Mouse (Mus musculus) urinary bladder, postnatal 10 days (tissue): ENCODE measurements at regions not wholly inside any gene's neighbourhood (a gene's known extent, or its start where the extent isn't known, plus 50 kb on each side); places are given as distances from the start of the nearest gene placed in this dataset.

ENCODE experiments used
- DNase-seq: peaks from one replicate; pipeline ENCODE4 v3.0.0; 2022; ENCODE audit warnings: low spot score

GRCm38 (mm10) chr8:126713181-126713580 is 119.4 kb upstream of the Irf2bp2 start:
- DNase-seq: no peak

- no peak for DNase-seq
Observed at GRCm38 (mm10) chr8:126712749-126713148, 119.0 kb upstream of the Irf2bp2 start.

GRCm38 (mm10) chr8:126708956-126709355 is 115.2 kb upstream of the Irf2bp2 start:
- no peak for DNase-seq

GRCm38 (mm10) chr8:126707300-126707902 is 113.6 kb upstream of the Irf2bp2 start:
- no peak for DNase-seq

GRCm38 (mm10) chr8:126706247-126706646 is 112.5 kb upstream of the Irf2bp2 start:
- no peak for DNase-seq

- no peak for DNase-seq
Observed at GRCm38 (mm10) chr8:126705391-126705790, 111.6 kb upstream of the Irf2bp2 start.

GRCm38 (mm10) chr8:126704706-126705105 is 110.9 kb upstream of the Irf2bp2 start:
- no peak for DNase-seq

- DNase-seq: no peak
Observed at GRCm38 (mm10) chr8:126703546-126703945, 109.8 kb upstream of the Irf2bp2 start.

- no peak for DNase-seq
Observed at GRCm38 (mm10) chr8:126702294-126702693, 108.5 kb upstream of the Irf2bp2 start.

GRCm38 (mm10) chr8:126699389-126699775 is 105.6 kb upstream of the Irf2bp2 start:
- no peak for DNase-seq

GRCm38 (mm10) chr8:126698601-126699388 is 105.0 kb upstream of the Irf2bp2 start:
- DNase-seq: no peak

GRCm38 (mm10) chr8:126696346-126697010 is 102.7 kb upstream of the Irf2bp2 start:
- no peak for DNase-seq

- no peak for DNase-seq
Observed at GRCm38 (mm10) chr8:126694370-126694769, 100.6 kb upstream of the Irf2bp2 start.

- no peak for DNase-seq
Observed at GRCm38 (mm10) chr8:126693642-126694041, 99.9 kb upstream of the Irf2bp2 start.

- no peak for DNase-seq
Observed at GRCm38 (mm10) chr8:126692711-126693110, 98.9 kb upstream of the Irf2bp2 start.

- no peak for DNase-seq
Observed at GRCm38 (mm10) chr8:126692263-126692662, 98.5 kb upstream of the Irf2bp2 start.

GRCm38 (mm10) chr8:126688450-126688849 is 94.7 kb upstream of the Irf2bp2 start:
- DNase-seq: no peak

- DNase-seq: no peak
Observed at GRCm38 (mm10) chr8:126688014-126688413, 94.2 kb upstream of the Irf2bp2 start.

- DNase-seq: no peak
Observed at GRCm38 (mm10) chr8:126686827-126687226, 93.0 kb upstream of the Irf2bp2 start.

- no peak for DNase-seq
Observed at GRCm38 (mm10) chr8:126685365-126685764, 91.6 kb upstream of the Irf2bp2 start.

- DNase-seq: no peak
Observed at GRCm38 (mm10) chr8:126683950-126684349, 90.2 kb upstream of the Irf2bp2 start.

GRCm38 (mm10) chr8:126683555-126683947 is 89.8 kb upstream of the Irf2bp2 start:
- DNase-seq: no peak
